Mouse (Mus musculus) limb, embryonic 15.5 days (tissue): Measurements from ENCODE around the gene Gm20388. TPM values are rescaled to one million over a fixed set of nuclear protein-coding genes. Genes with fewer than 3 reads are reported as not detected.
"Not testable (repeated sequence)": the region's sequence is repeated elsewhere in the genome, so short reads cannot be mapped to it uniquely, and the experiment has no call there.

Source experiments
- ATAC-seq: fragments of 200-750 bp; cut with Nextera tagmentation; 2 replicates; pipeline ENCODE4 v1.8.0; 2017; ENCODE audit warnings: low read depth, moderate TSS enrichment; ENCODE audit not compliant: insufficient number of reproducible peaks, low FRiP score, low TSS enrichment
- H3K27ac ChIP-seq: fragments of 300-500 bp; sonication (generic); 2 replicates; pipeline ENCODE4 v1.5.1; 2015; ENCODE audit warnings: moderate library complexity, mild to moderate bottlenecking, inconsistent platforms
- H3K27me3 ChIP-seq: fragments of 300-500 bp; sonication (generic); 2 replicates; pipeline ENCODE4 v1.6.1; 2015; ENCODE audit warnings: inconsistent platforms
- H3K36me3 ChIP-seq: fragments of 300-500 bp; sonication (generic); 2 replicates; pipeline ENCODE4 v1.6.1; 2015; ENCODE audit warnings: inconsistent platforms
- H3K4me1 ChIP-seq: fragments of 300-500 bp; sonication (generic); 2 replicates; pipeline ENCODE4 v1.6.1; 2015; ENCODE audit warnings: inconsistent platforms
- H3K4me2 ChIP-seq: fragments of 300-500 bp; sonication (generic); 2 replicates; pipeline ENCODE4 v1.6.1; 2015; ENCODE audit warnings: mild to moderate bottlenecking, inconsistent platforms
- H3K4me3 ChIP-seq: fragments of 300-500 bp; sonication (generic); 2 replicates; pipeline ENCODE4 v1.5.1; 2015; ENCODE audit warnings: mild to moderate bottlenecking, inconsistent platforms
- H3K9ac ChIP-seq: fragments of 300-500 bp; sonication (generic); 2 replicates; pipeline ENCODE4 v1.6.1; 2015; ENCODE audit warnings: inconsistent platforms
- H3K9me3 ChIP-seq: fragments of 300-500 bp; sonication (generic); 2 replicates; pipeline ENCODE4 v1.6.1; 2016; ENCODE audit warnings: inconsistent platforms
- WGBS: fragments of 180-500 bp; shearing (Covaris S2); methylation state at CpG from one replicate; pipeline ENCODE4 v1.1.7; 2015; 5-methylcytosine and 5-hydroxymethylcytosine counted together
- polyA plus RNA-seq: library from polyadenylated mRNA; unstranded; fragments of >200 nt; fragmentation: Nextera tagmentation; extraction: Ambion mirVana; gene quantifications from 2 replicates; pipeline ENCODE4 v1.2.1, GENCODE M21; 2015

Gene Gm20388
- polyA plus RNA-seq, 1 experiment from 2014 or later, result 4.9 TPM

DNA sequence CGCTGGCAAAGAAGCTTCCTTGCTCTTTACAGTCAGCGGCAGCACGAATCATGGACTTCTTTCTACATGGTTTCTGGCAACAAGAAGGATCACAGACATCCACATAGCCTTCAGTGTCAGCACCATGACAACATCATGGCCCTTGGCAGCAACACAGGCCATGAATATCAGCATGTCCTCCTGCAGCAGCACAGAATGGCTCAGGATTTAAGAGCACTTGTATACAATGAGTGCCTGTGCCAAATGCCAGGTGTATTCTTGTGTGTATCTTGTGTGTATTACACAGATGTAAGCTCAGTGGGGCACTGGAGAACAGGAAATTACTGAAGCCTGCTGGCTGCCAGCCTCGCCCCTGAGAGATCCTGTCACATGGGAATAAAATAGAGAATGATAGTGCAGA, 4263.0 kb downstream of the Gm20388 start:
- no peak overlapping the region for H3K4me2 ChIP-seq
- H3K4me1 ChIP-seq, result peaks cover 22% of the 10 kb centered on the region
- no peak overlapping the region for H3K27ac ChIP-seq
- no peak overlapping the region for H3K9ac ChIP-seq
- no peaks in the 10 kb centered on the region for H3K36me3 ChIP-seq
- H3K27me3 ChIP-seq, result no peaks in the 10 kb centered on the region
- 67% methylated on average over 4 of the region's 4 CpGs for WGBS
- ATAC-seq, result no peak
- H3K9me3 ChIP-seq, result no peaks in the 10 kb centered on the region
- no peak overlapping the region for H3K4me3 ChIP-seq

DNA sequence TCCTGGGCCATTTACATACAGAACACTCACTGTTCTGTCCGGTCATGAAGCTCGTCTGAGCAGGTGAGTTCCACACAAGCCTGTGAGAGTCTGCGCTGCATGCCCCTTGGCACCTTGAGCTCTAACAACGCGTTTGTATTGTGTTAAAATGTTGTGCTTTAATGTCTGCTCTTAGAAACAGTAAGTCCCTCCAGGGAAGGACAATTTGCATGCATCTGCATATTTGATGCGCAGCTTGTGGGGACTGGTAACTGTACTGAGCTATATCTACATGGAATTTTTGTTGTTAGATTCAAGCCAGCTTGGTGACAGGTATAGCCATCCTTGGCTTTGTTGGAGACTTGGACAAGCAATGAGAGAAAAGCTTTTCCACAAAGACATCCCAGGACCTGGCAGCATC, 4265.5 kb downstream of the Gm20388 start:
- WGBS, result 77% methylated on average over 6 of the region's 6 CpGs
- Histone ChIP-seq H3K4me2 (no peak overlapping the region), H3K9me3 (no peaks in the 10 kb centered on the region), H3K27ac (no peak overlapping the region), H3K36me3 (no peaks in the 10 kb centered on the region), H3K4me3 (no peak overlapping the region), H3K27me3 (no peaks in the 10 kb centered on the region), H3K9ac (no peak overlapping the region), H3K4me1 (peaks cover 22% of the 10 kb centered on the region)
- no peak for ATAC-seq

DNA sequence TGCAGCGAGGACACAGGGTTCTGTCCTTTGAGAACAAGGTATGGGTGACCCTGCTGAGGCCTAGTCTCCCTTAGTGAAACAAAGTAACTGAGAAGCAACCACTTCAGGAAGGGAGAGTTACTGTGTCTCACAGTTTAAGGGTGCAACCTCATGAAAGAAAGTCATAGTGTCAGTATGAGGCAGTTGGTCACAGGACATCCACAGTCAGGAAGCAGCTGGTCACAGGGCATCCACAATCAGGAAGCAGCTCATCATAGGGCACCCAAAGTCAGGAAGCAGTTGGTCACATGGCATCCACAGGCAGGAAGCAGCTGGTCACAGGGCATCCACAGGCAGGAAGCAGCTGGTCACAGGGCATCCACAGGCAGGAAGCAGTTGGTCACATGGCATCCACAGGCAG, 4266.5 kb downstream of the Gm20388 start:
- H3K4me3 ChIP-seq, H3K36me3 ChIP-seq, H3K9me3 ChIP-seq, ATAC-seq, H3K9ac ChIP-seq, H3K4me2 ChIP-seq, H3K27ac ChIP-seq, H3K27me3 ChIP-seq: not testable (repeated sequence)
- H3K4me1 ChIP-seq, result peaks cover 13% of the 10 kb centered on the region
- WGBS, result 88% methylated on average over 1 of the region's 1 CpGs

DNA sequence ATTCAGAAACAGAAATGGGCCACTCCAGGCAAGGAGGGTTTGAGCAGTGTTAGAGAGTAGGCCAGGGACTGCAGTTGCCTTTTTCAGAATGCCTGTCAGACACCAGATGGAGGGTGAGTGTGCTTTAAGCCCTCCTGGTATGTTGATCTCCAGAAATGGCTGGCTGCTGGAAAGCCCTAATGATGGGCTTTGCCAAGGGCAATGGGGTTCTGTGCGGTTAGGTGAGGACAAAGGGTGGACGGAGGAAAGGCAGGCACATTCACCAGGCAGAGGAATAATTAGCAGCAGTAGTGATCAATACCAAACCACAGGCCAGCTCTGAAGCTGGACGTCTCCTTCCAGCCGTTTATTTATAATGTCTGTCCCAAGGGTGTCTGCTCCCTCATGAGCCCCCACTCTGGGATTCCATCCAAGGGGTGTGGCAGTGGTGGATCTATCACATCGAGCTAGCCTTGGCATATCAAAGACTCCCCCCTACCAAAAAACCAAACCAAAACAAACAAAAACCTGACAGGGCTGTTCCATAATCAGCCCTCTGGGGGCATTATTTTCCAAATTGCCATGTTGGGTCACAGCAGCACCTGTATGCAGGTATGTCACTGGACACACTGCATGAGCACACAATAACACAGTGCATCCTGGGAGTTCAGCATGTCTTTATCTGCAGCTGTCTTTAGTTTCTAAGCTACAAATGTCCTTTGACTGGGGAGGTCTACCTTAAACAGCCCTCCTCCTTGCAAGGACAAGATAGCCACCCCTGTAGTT, 4270.2 kb downstream of the Gm20388 start:
- Histone ChIP-seq H3K9ac (no peak overlapping the region), H3K4me3 (no peak overlapping the region), H3K27ac (no peak overlapping the region), H3K4me2 (no peak overlapping the region), H3K36me3 (no peaks in the 10 kb centered on the region), H3K9me3 (no peaks in the 10 kb centered on the region), H3K4me1 (peaks cover 10% of the 10 kb centered on the region; the same call in 1 of the 2 replicates), H3K27me3 (no peaks in the 10 kb centered on the region)
- no peak for ATAC-seq
- WGBS, result 53% methylated on average over 5 of the region's 5 CpGs

DNA sequence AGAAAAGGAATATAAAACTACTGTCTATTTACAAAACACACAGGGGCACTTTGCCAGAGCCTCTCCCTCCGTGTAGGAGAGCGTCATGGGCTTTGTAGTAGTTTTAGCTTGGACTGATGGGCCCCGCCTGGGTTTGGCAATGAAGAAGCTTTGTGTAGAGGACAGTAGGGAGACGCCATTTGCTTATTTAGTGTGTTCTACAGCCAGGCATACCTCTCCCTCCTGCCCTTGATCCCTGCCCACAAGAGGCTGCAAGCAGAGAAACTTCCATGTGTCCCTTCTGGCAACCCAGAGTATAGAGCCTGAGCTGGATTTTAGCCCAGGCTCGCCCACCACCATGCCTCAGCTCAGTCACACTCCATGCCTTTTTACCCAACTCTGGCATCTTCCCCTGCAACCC, 4271.1 kb downstream of the Gm20388 start:
- Histone ChIP-seq H3K9me3 (no peaks in the 10 kb centered on the region), H3K27ac (no peak overlapping the region), H3K4me1 (peaks cover 10% of the 10 kb centered on the region; the same call in 1 of the 2 replicates), H3K27me3 (no peaks in the 10 kb centered on the region), H3K9ac (no peak overlapping the region), H3K4me3 (no peak overlapping the region), H3K36me3 (no peaks in the 10 kb centered on the region), H3K4me2 (no peak overlapping the region)
- 81% methylated on average over 5 of the region's 5 CpGs for WGBS
- ATAC-seq, result no peak

DNA sequence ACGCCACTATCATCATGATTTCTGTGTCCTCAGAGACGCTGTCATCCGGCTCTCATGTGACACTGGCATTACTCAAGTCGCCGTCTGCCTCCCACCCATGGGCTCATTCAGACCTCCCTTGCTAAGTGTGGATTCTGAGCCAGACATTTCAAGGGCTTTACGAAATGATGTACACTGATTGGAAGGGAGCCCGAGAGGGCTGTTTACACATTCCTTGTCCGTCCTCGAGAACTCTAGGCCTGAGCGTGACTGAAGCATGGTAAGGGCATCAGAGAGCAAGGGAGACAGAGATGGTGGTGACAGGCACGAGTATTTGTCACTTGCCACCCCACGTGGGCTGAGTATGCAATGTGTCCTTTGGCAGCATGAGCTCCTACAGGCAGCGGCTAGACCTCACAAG, 4271.6 kb downstream of the Gm20388 start:
- no peak for ATAC-seq
- Histone ChIP-seq H3K27ac (no peak overlapping the region), H3K4me1 (peaks cover 10% of the 10 kb centered on the region; the same call in 1 of the 2 replicates), H3K9me3 (no peaks in the 10 kb centered on the region), H3K9ac (no peak overlapping the region), H3K4me2 (no peak overlapping the region), H3K36me3 (no peaks in the 10 kb centered on the region), H3K4me3 (no peak overlapping the region), H3K27me3 (no peaks in the 10 kb centered on the region)
- 57% methylated on average over 13 of the region's 13 CpGs for WGBS

DNA sequence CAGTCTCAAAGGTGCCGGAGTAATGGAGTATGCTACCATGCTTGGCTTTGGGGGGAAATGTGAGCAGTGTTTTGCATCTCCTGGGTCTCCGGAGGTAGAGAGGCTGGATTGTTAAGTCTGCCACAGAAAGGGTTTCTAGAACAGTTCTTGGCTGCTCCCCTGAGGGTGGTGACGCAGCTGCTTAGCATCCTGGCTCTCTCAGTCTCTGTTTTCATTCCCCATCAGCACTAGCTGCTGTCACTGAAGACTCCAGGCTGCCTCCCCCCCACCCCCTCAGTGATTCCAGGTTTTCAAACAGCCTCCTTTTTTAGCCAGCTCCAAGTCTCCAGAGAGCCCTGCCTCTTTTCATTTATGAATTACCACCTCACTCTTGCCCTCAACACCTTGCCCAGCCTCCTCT, 4273.4 kb downstream of the Gm20388 start:
- H3K27me3 ChIP-seq, result no peaks in the 10 kb centered on the region
- H3K4me3 ChIP-seq, result no peak overlapping the region
- 63% methylated on average over 3 of the region's 3 CpGs for WGBS
- no peaks in the 10 kb centered on the region for H3K36me3 ChIP-seq
- H3K4me2 ChIP-seq, result no peak overlapping the region
- ATAC-seq, result no peak
- H3K4me1 ChIP-seq, result peaks cover 10% of the 10 kb centered on the region; the same call in 1 of the 2 replicates
- no peaks in the 10 kb centered on the region for H3K9me3 ChIP-seq
- H3K27ac ChIP-seq, result no peak overlapping the region
- H3K9ac ChIP-seq, result no peak overlapping the region

DNA sequence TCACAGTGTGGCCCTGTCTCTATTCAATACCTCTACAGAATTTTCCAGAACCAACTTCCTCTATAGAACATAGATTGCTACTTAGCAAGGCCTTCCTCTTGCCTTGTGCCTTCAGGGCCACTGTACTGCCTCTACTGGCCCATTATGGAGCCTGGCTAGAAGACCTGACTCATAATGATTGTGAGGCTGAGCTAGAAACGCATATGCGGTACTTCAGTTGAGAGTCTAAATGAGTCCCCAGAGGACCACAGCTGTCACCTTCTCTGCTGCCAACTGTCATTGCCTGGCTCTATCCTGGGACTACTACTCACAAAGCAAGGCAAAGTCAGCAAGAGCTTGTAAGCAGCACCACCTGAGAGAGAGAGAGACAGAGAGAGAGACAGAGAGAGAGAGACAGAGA, 4273.9 kb downstream of the Gm20388 start:
- Histone ChIP-seq H3K9me3 (no peaks in the 10 kb centered on the region), H3K4me1 (peaks cover 10% of the 10 kb centered on the region; the same call in 1 of the 2 replicates), H3K27me3 (no peaks in the 10 kb centered on the region), H3K9ac (no peak overlapping the region), H3K4me2 (no peak overlapping the region), H3K36me3 (no peaks in the 10 kb centered on the region), H3K4me3 (no peak overlapping the region), H3K27ac (no peak overlapping the region)
- WGBS, result 61% methylated on average over 2 of the region's 2 CpGs
- no peak for ATAC-seq

DNA sequence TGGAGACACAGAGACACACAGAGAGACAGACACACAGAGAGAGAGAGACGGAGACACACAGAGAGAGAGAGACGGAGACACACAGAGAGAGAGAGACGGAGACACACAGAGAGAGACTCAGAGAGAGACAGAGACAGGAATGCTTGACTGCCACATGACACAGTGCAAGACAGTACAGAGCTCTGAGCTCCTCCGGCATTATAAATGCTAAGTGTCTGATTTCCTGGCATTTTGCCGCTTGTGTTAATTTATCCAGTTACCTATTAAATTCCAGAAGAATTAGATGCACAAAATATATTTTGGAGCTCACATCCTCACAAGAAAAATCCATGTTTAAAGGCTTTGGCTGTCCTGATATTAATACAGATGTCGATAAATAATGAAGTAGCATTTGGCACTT, 4274.4 kb downstream of the Gm20388 start:
- Histone ChIP-seq H3K9me3 (no peaks in the 10 kb centered on the region), H3K27me3 (no peaks in the 10 kb centered on the region), H3K9ac (no peak overlapping the region), H3K4me3 (no peak overlapping the region), H3K36me3 (no peaks in the 10 kb centered on the region), H3K27ac (no peak overlapping the region), H3K4me2 (no peak overlapping the region), H3K4me1 (peaks cover 10% of the 10 kb centered on the region; the same call in 1 of the 2 replicates)
- WGBS, result 78% methylated on average over 6 of the region's 6 CpGs
- no peak for ATAC-seq

DNA sequence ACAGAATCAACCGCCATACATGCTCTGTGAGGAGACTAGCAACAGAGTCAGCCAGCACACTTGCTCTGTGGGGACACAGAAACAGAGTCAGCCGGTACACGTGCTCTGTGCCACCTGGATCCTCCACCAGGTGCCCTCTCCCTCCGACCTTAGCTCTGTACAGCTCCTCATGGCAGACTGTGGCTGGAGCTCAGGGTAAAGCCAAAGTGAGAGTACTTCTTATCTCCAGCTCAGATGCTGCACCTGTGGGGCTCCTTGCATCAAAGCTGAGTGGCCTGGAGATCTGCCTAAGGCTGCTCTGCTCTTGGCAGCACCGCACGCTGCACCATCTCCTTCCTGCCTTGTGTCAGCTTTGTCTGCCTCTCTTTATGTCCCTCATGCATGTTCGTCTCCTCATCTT, 4279.7 kb downstream of the Gm20388 start:
- no peak for ATAC-seq
- no peaks in the 10 kb centered on the region for H3K9me3 ChIP-seq
- H3K4me2 ChIP-seq, result no peak overlapping the region
- H3K27ac ChIP-seq, result no peak overlapping the region
- H3K27me3 ChIP-seq, result no peaks in the 10 kb centered on the region
- 80% methylated on average over 7 of the region's 7 CpGs for WGBS
- H3K9ac ChIP-seq, result no peak overlapping the region
- no peaks in the 10 kb centered on the region for H3K36me3 ChIP-seq
- H3K4me1 ChIP-seq, result peaks cover 16% of the 10 kb centered on the region
- H3K4me3 ChIP-seq, result no peak overlapping the region

DNA sequence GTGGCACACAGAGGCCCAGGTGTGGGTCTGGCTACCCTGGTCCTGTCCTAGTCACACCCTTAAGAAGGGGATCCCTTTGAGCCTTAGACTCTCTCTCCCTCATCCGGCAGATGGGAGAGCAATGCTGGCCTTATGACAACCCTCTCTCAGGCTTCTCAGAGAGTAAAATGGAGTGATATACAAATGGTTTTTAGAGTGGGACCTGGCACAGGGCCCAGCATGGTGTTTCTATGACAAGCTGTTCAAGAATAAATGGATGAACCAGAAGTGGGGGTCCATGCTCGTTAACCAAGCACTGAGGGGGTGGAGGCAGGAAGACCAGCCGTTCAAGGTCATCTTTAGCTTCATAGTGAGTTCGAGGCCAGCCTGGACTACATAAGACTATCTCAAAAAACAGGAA, 4281.6 kb downstream of the Gm20388 start:
- Histone ChIP-seq H3K9ac (no peak overlapping the region), H3K27ac (no peak overlapping the region; the same call in 1 of the 2 replicates), H3K9me3 (no peaks in the 10 kb centered on the region), H3K4me3 (no peak overlapping the region), H3K4me2 (no peak overlapping the region), H3K36me3 (no peaks in the 10 kb centered on the region), H3K4me1 (peaks cover 28% of the 10 kb centered on the region), H3K27me3 (no peaks in the 10 kb centered on the region)
- WGBS, result 73% methylated on average over 4 of the region's 4 CpGs
- no peak for ATAC-seq

DNA sequence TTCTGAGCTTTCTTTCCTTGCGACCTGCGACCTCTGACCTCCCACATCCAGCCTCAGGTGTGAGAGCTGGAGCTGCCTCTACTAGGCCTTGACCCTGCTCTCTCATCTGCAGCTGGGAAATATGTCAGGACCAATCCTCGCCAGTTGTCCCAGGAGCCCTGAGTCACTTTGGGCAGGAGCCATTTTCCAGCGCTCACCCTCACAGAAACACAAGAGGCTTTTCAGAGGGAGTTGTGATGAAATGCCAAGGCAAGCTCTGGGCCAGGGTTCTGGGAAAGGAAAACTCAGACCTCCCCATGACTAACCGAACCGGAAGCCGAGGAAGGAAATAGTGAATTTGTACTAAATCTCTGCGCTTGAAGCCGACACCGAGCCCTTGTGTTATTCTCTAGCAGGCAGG, 4282.3 kb downstream of the Gm20388 start:
- Histone ChIP-seq H3K36me3 (no peaks in the 10 kb centered on the region), H3K4me1 (peaks cover 28% of the 10 kb centered on the region), H3K27me3 (0 out of 2 replicates have a peak, but pooled peaks cover under 1% of the 10 kb centered on the region), H3K9me3 (no peaks in the 10 kb centered on the region), H3K4me2 (no peak overlapping the region), H3K4me3 (no peak overlapping the region), H3K27ac (peak overlapping the region; percentile 67), H3K9ac (no peak overlapping the region)
- 0 out of 2 replicates have a peak, but pooled peaks have one; percentile 32 for ATAC-seq
- 66% methylated on average over 10 of the region's 10 CpGs for WGBS
